4 mouse cellular contexts compared by ENCODE assay signal in the genomic region with DNA sequence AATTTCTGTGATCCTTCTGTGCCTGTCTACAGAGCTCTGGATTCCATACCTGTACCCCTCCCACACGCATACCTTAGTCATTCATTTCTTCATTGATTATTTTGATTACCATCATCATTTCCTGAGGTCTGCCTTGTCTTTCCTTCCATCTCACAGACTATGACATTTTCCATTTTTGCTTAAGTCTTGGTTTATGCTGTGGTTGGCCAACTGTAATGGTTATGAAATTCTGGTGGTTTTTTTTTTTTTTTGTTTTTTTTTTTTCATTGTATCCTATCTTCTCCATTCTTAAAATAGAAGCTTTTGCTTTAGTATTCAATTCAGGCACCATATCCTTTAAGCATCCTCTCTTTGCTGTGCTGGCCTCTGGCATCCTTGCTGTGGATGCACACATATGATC.
DNase-seq lines count a peak whose midpoint lies in the region; ATAC-seq lines count a peak whose summit lies in the region.

No protein-coding gene starts in this region.

- ATAC-seq in common myeloid progenitor, adult 5-6 weeks (replicated peaks; ENCODE audit: low read depth, poor library complexity, severe bottlenecking), result 0 out of 2 replicates have a peak, but pooled peaks have one; percentile 54
- peak; percentile 56 for ATAC-seq in granulocyte monocyte progenitor cell, adult 5-6 weeks (replicated peaks; ENCODE audit: poor library complexity, severe bottlenecking)
- ATAC-seq in megakaryocyte progenitor cell, adult 5-6 weeks (replicated peaks; ENCODE audit: poor library complexity), result peak; percentile 73; the same call in 1 of the 2 replicates

- peak; percentile 32 for DNase-seq in 416B (ENCODE audit: low read depth)

Comparison
In these comparisons a context has a peak if more than half of its experiments do, and no peak if none do; other contexts are left out.
1. Peak in every context shown above with its lines: DNase-seq and ATAC-seq.